Mouse (Mus musculus): ENCODE measurements around the gene Map4k3. TPM values are rescaled to one million over a fixed set of nuclear protein-coding genes. Genes with fewer than 3 reads are reported as not detected.
A peak's percentile ranks its signal among the peaks of the same experiment; 100 is the strongest.

Gene Map4k3
- polyA plus RNA-seq, 1 experiment from 2014 or later: 29.9 TPM

GRCm38 (mm10) chr17:80692183-80692582, 36.1 kb downstream of the Map4k3 start:
- H3K4me2 ChIP-seq (ENCODE audit: low read length): no peak overlapping the region
- ATAC-seq (replicated peaks; ENCODE audit: low FRiP score, low read depth): peak; percentile 36; the same call in 1 of the 2 replicates

DNA sequence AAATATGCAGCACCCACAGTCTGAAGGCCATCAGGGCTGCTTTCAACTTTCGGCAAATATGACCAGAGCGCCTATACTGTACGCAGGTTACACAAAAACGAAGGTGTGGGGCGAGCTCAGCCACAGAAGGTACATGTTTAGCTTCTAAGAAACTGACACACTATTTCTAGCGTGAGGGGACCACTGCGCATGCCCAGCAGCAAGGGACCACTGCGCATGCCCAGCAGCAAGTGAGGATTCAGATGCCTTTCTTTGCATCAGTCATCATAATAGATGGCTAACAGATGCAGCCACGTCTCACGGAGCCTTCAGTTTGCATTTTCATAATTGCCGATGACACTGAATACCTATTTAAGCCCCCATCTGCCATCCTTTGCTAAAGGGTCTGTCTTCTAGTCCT, 39.6 kb downstream of the Map4k3 start:
- H3K27me3 ChIP-seq (ENCODE audit: insufficient read depth, low read length): no peaks in the 10 kb centered on the region
- 0 out of 2 replicates have a peak, but pooled peaks cover 1% of the 10 kb centered on the region for H3K4me1 ChIP-seq (replicated peaks; ENCODE audit: insufficient read depth, low read length)
- TF ChIP-seq CTCF (IDR thresholded peaks at IDR 0.05; ENCODE audit: low read depth): no peak
- no peak overlapping the region for H3K4me2 ChIP-seq (ENCODE audit: low read length)
- H3K4me3 ChIP-seq (replicated peaks; ENCODE audit: low read depth, low read length): no peak overlapping the region
- DNase-seq (ENCODE audit: low spot score): no peak
- no peaks in the 10 kb centered on the region for H3K36me3 ChIP-seq (ENCODE audit: insufficient read depth, low read length)
- no peak overlapping the region for H3K9ac ChIP-seq (ENCODE audit: low read depth, low read length)
- ATAC-seq (replicated peaks; ENCODE audit: low FRiP score, low read depth): no peak
- H3K27ac ChIP-seq: no peak overlapping the region
- WGBS: 81% methylated on average over 11 of the region's 11 CpGs
- no peaks in the 10 kb centered on the region for H3K9me3 ChIP-seq (replicated peaks; ENCODE audit: low read length)

More at GRCm38 (mm10) chr17:80692183-80692582, 36.1 kb downstream of the Map4k3 start:
- no peak overlapping the region for H3K27ac ChIP-seq
- WGBS: 50% methylated on average over 13 of the region's 13 CpGs
- TF ChIP-seq CTCF (IDR thresholded peaks at IDR 0.05; ENCODE audit: low read depth): no peak
- H3K4me3 ChIP-seq (replicated peaks; ENCODE audit: low read depth, low read length): no peak overlapping the region
- no peaks in the 10 kb centered on the region for H3K36me3 ChIP-seq (ENCODE audit: insufficient read depth, low read length)
- no peaks in the 10 kb centered on the region for H3K9me3 ChIP-seq (replicated peaks; ENCODE audit: low read length)
- no peak for DNase-seq (ENCODE audit: low spot score)
- no peaks in the 10 kb centered on the region for H3K27me3 ChIP-seq (ENCODE audit: insufficient read depth, low read length)
- no peak overlapping the region for H3K9ac ChIP-seq (ENCODE audit: low read depth, low read length)
- H3K4me1 ChIP-seq (replicated peaks; ENCODE audit: insufficient read depth, low read length): no peaks in the 10 kb centered on the region

DNA sequence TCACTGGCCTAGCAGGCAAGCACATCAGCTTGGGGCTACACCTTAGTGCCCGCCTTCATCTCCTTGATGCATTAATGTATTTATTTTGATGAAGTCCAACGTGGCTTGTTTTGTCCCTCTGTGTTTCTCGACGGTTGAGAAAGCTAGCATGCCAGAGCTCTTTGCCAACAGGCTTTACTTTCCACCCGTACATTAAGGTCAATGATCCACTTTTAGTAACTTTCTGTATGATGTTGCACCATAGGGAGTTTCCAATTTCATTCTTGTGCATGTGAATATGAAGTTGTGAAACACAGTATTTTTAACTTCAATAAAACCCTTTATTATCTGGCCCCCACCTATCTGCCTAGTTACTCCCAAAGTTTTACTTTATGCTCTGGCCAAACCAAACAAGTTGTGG, 42.2 kb downstream of the Map4k3 start:
- Histone ChIP-seq H3K27ac (no peak overlapping the region), H3K9ac (ENCODE audit: low read depth, low read length) (no peak overlapping the region), H3K4me1 (replicated peaks; ENCODE audit: insufficient read depth, low read length) (0 out of 2 replicates have a peak, but pooled peaks cover 3% of the 10 kb centered on the region), H3K27me3 (ENCODE audit: insufficient read depth, low read length) (no peaks in the 10 kb centered on the region), H3K4me2 (ENCODE audit: low read length) (no peak overlapping the region), H3K4me3 (replicated peaks; ENCODE audit: low read depth, low read length) (no peak overlapping the region), H3K36me3 (ENCODE audit: insufficient read depth, low read length) (no peaks in the 10 kb centered on the region), H3K9me3 (replicated peaks; ENCODE audit: low read length) (no peaks in the 10 kb centered on the region)
- WGBS: 88% methylated on average over 5 of the region's 5 CpGs
- ATAC-seq (replicated peaks; ENCODE audit: low FRiP score, low read depth): no peak
- DNase-seq (ENCODE audit: low spot score): no peak
- TF ChIP-seq CTCF (IDR thresholded peaks at IDR 0.05; ENCODE audit: low read depth): no peak

GRCm38 (mm10) chr17:80683821-80684576, 44.3 kb downstream of the Map4k3 start:
- Histone ChIP-seq H3K27me3 (ENCODE audit: insufficient read depth, low read length) (no peaks in the 10 kb centered on the region), H3K9me3 (replicated peaks; ENCODE audit: low read length) (no peaks in the 10 kb centered on the region), H3K9ac (ENCODE audit: low read depth, low read length) (no peak overlapping the region), H3K36me3 (ENCODE audit: insufficient read depth, low read length) (peaks cover 9% of the 10 kb centered on the region; the same call in 1 of the 2 replicates), H3K4me3 (replicated peaks; ENCODE audit: low read depth, low read length) (no peak overlapping the region), H3K4me2 (ENCODE audit: low read length) (no peak overlapping the region), H3K4me1 (replicated peaks; ENCODE audit: insufficient read depth, low read length) (0 out of 2 replicates have a peak, but pooled peaks cover 3% of the 10 kb centered on the region), H3K27ac (peak overlapping the region; percentile 25; the same call in 1 of the 2 replicates)
- DNase-seq (ENCODE audit: low spot score) (peak; percentile 76), ATAC-seq (replicated peaks; ENCODE audit: low FRiP score, low read depth) (peak; percentile 82)
- TF ChIP-seq CTCF (IDR thresholded peaks at IDR 0.05; ENCODE audit: low read depth): peak; percentile 71
- WGBS: 44% methylated on average over 6 of the region's 6 CpGs

- Histone ChIP-seq H3K27me3 (ENCODE audit: insufficient read depth, low read length) (no peaks in the 10 kb centered on the region), H3K9ac (ENCODE audit: low read depth, low read length) (no peak overlapping the region), H3K4me2 (ENCODE audit: low read length) (no peak overlapping the region), H3K9me3 (replicated peaks; ENCODE audit: low read length) (no peaks in the 10 kb centered on the region), H3K4me1 (replicated peaks; ENCODE audit: insufficient read depth, low read length) (0 out of 2 replicates have a peak, but pooled peaks cover 3% of the 10 kb centered on the region), H3K4me3 (replicated peaks; ENCODE audit: low read depth, low read length) (no peak overlapping the region), H3K27ac (no peak overlapping the region), H3K36me3 (ENCODE audit: insufficient read depth, low read length) (peaks cover 9% of the 10 kb centered on the region; the same call in 1 of the 2 replicates)
- DNase-seq (ENCODE audit: low spot score): no peak
- 54% methylated on average over 5 of the region's 5 CpGs for WGBS
- TF ChIP-seq CTCF (IDR thresholded peaks at IDR 0.05; ENCODE audit: low read depth): no peak
- ATAC-seq (replicated peaks; ENCODE audit: low FRiP score, low read depth): no peak
Measured at GRCm38 (mm10) chr17:80683041-80683440, 45.2 kb downstream of the Map4k3 start.

DNA sequence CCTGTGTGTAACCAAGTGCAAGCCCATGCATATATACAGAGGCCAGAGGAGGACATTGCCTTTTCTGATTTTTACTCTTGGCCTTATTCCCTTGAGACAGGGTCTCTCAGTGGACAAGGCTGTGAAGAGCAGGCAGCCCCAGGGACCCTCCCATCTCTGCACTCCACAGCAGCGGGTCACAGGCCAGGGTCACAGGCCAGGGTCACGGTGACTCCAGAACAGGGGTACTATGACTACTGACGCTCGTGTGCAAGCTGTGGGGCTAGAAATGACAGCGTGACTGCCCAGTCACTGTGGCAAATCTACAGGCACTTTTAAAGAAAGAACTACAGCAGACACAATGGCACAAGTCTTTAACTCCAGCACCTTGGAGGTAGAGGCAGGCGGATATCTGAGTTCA, 50.1 kb downstream of the Map4k3 start:
- Histone ChIP-seq H3K9ac (ENCODE audit: low read depth, low read length) (no peak overlapping the region), H3K4me1 (replicated peaks; ENCODE audit: insufficient read depth, low read length) (no peaks in the 10 kb centered on the region), H3K36me3 (ENCODE audit: insufficient read depth, low read length) (peaks cover 9% of the 10 kb centered on the region; the same call in 1 of the 2 replicates), H3K4me2 (ENCODE audit: low read length) (no peak overlapping the region), H3K27ac (no peak overlapping the region), H3K9me3 (replicated peaks; ENCODE audit: low read length) (no peaks in the 10 kb centered on the region), H3K4me3 (replicated peaks; ENCODE audit: low read depth, low read length) (no peak overlapping the region), H3K27me3 (ENCODE audit: insufficient read depth, low read length) (no peaks in the 10 kb centered on the region)
- no peak for TF ChIP-seq CTCF (IDR thresholded peaks at IDR 0.05; ENCODE audit: low read depth)
- DNase-seq (ENCODE audit: low spot score) (no peak), ATAC-seq (replicated peaks; ENCODE audit: low FRiP score, low read depth) (no peak)
- 67% methylated on average over 6 of the region's 6 CpGs for WGBS
